Mouse (Mus musculus) Patski (cell line): ENCODE results near the gene Ahnak. TPM values are rescaled to one million over a fixed set of nuclear protein-coding genes. Genes with fewer than 3 reads are reported as not detected.

Experiments
- ATAC-seq: fragments of 100-300 bp; one replicate; pipeline ENCODE4 v1.8.0; 2021
- CTCF ChIA-PET: fragments of 350-600 bp; sonication (Branson Sonifier 250); formaldehyde crosslinking; loops from one replicate; lab custom pipeline; 2022; ENCODE audit warnings: inconsistent platforms; lab: Charles Lee
- POLR2A ChIA-PET: fragments of 350-600 bp; sonication (Branson Sonifier 250); formaldehyde crosslinking; loops from one replicate; lab custom pipeline; 2022; ENCODE audit warnings: antibody characterized with exemption, inconsistent platforms; lab: Charles Lee
- DNase-seq: peaks from one replicate; pipeline ENCODE4 v3.0.0-alpha.2; 2011; ENCODE audit warnings: low read depth, low spot score
- H3K27me3 ChIP-seq: fragments of 371-371 bp; one replicate; pipeline ENCODE4 v1.5.1; 2021
- CTCF ChIP-seq: fragments of 100-300 bp; IDR thresholded peaks from one replicate; pipeline ENCODE4 v1.5.1; 2021
- in situ Hi-C: fragments of 300-500 bp; cut with MboI; formaldehyde crosslinking; loops from 3 replicates; pipeline ENCODE4 v1.11.1; 2018; ENCODE audit warnings: low pct_unique_long_range_greater_than_20kb, mixed read lengths
- polyA plus RNA-seq: library from polyadenylated mRNA; unstranded; gene quantifications from one replicate; pipeline ENCODE4 v1.2.3, GENCODE M21; 2021

The Ahnak gene
- polyA plus RNA-seq, 1 experiment from 2014 or later = 57.7 TPM

DNA sequence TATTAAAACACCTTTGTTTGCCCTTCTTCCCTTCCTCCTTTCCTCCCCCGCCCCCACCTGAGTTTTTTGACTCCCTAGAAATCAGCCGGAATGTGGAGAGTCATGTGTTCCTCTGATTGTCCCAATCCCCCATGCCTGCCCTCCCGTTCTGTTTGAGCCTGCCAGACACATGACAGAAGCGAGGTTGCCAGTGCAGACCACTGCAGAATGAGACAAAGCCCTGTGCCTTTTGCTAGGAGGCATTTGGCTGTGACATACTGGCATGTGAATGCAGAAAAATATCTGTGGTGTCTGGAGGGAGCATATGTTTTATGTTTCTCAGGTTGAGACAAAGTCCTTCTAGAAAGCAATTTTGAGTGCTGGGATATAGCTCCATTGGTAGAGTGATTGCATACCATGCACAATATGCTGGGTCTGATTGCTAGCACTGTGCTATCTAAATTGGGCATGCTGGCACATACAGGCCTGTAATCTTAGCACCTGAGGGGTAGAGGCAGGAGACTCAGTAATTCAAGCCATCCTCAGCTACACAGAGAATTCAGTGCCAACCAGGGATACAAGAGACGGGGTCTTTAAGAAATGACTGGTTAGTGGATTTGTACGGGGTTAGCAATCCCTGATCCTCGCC is 43.5 kb downstream of the Ahnak start:
- ATAC-seq (no peak), DNase-seq (no peak)
- no peak for TF ChIP-seq CTCF
- ChIA-PET CTCF (interaction anchor here (1.0 to 1.1 kb wide), 2 partner anchors 7 to 15 kb away, joined by 3 read pairs; no protein-coding TSS in a partner anchor), POLR2A (interaction anchor here (0.6 kb wide), 1 partner anchor 10 kb away, joined by 3 read pairs; no protein-coding TSS in a partner anchor)
- H3K27me3 ChIP-seq = no peaks in the 10 kb centered on the region
- in situ Hi-C loops = no loop called here

DNA sequence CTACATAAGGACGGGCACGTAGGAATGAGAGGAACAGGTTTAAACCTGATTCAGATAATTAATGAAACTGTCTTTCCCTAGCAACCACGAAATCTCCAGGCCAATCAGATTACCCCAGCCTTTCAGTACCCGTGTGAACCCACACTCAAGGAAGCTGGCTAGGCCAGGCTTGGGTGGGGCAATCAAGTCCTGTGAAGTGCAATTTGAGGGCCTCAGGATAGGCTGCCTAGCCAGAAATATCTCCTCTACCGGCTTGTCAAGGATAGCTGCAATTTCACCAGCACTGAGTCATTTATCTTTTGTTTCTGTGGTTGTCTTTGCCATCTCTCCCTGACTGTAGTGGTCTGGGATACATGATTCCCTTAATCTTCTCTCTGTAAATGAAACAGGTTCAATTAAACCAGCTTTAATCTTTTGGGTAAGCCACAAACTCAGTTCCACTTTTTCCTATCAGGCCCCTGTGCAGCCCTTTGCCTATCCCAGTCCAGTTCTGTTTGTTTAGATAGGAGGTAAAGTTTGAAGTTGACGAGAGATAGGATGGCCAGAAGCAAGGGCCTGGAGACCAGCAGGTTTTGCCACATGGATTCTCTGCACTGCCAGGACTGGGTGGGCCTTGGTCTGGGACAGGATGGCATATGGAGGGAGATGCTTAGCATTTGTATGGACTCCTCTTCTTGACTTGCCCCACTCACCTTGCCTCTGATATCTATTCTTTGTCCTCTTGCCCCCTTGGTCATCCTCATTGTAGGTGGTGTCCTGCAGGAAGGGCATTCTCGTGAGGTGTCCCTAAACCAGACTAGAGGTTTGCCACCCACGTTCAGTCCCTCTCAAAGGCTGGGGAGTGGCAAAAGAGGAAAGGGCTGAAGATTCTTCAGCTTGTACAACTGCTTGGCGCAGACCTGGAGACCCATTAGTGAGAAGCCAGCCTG is 44.6 kb downstream of the Ahnak start:
- ATAC-seq (peak; percentile 55), DNase-seq (no peak)
- no peak for TF ChIP-seq CTCF
- H3K27me3 ChIP-seq = no peaks in the 10 kb centered on the region
- in situ Hi-C loops = no loop called here
- POLR2A ChIA-PET = interaction anchor here (0.7 kb wide), 1 partner anchor 27 kb away, joined by 3 read pairs; no protein-coding TSS in a partner anchor
- CTCF ChIA-PET = interaction anchor here (1.0 to 1.9 kb wide), 3 partner anchors 20 to 49 kb away, joined by 3 to 12 read pairs (median 3); no protein-coding TSS in a partner anchor

DNA sequence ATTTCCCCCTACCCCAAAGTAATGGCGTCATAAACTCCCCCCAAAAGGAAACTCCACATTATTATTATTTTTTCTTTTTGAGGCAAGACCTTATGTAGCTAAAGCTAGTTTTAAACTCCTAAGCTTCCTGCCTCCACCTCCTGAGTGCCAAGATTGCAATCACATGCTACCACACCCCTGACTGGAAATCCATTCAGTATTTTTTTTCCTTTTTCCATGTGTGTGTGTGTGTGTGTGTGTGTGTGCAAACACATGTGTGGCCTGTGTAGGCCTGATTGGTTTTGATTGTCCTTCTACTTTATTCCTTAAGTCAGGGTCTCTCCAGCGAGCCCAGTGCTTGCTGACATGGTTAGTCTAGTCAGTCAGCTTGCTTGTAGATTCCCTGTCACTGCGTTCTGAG is 45.4 kb downstream of the Ahnak start:
- no peaks in the 10 kb centered on the region for H3K27me3 ChIP-seq
- no peak for DNase-seq
- in situ Hi-C loops = no loop called here
- no peak for TF ChIP-seq CTCF
- ChIA-PET CTCF (interaction anchor here (0.7 to 1.9 kb wide), 6 partner anchors 12 to 48 kb away, joined by 3 to 12 read pairs (median 3); no protein-coding TSS in a partner anchor), POLR2A (no interaction called here)
- no peak for ATAC-seq

DNA sequence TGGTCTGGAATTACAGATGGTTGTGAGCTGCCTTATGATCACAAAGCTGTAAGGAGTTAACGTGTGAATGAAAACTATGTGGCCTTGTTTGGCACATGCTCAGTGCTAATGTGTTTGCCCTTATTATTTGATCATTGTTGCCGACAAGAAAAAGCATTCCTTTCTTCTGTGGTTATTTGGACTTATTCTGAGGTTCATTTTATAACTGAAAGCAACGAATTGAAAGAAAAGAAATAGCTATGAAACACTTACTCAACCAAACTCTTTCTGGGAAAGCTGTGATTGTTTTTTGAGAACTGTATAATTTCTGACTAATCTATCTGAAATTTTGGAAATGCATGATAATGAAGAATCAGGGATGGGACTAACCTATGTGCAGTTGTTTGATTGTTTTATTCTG is 46.0 kb downstream of the Ahnak start:
- H3K27me3 ChIP-seq = no peaks in the 10 kb centered on the region
- no peak for DNase-seq
- CTCF ChIA-PET = interaction anchor here (0.6 to 1.9 kb wide), 6 partner anchors 12 to 317 kb away, joined by 3 to 12 read pairs (median 3); no protein-coding TSS in a partner anchor
- TF ChIP-seq CTCF = no peak
- no peak for ATAC-seq
- in situ Hi-C loops = no loop called here
- POLR2A ChIA-PET = no interaction called here

DNA sequence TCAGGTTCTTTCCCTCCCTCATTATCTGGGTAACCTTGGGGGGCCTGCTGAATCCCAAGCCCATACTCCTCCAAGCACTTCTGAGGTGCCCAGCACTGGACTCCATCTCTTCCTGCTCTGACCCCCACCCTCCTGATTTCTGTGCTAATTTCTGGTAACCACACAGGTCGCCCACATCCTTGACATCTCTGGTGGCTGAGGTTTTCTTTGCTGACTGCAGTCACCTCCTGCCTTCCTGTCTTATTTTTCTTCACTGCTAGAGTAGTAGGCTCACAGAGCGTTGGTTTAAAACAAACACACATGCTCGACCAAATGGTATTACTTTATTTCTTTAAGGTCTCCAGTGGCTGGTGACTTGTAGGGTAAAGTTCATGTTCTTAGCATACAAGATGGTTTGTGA is 49.1 kb downstream of the Ahnak start:
- POLR2A ChIA-PET = no interaction called here
- CTCF ChIA-PET = interaction anchor here (0.6 kb wide), 1 partner anchor 14 kb away, joined by 3 read pairs; no protein-coding TSS in a partner anchor

DNA sequence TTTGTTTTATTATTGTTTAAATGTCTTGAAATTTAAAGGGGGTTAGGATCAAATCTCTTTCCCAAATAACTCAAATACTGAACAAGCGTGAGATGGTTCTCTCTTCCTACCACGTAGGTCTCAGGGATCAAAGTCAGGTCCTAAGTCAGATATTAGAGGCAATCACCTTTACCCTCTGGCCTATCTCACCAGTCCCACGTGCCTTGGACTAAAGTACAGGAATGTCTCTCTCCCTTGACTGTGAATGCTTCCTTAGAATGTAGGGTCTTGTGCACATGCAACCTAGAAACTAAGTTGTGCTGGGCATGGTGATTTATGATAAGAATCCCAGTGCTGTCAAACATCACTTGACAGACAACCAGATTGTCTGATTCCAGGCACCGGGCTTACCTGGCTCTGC is 50.2 kb downstream of the Ahnak start:
- POLR2A ChIA-PET = no interaction called here
- DNase-seq = no peak
- CTCF ChIA-PET = no interaction called here
- no peaks in the 10 kb centered on the region for H3K27me3 ChIP-seq
- no peak for ATAC-seq
- in situ Hi-C loops = no loop called here
- no peak for TF ChIP-seq CTCF

More for the DNA sequence above, 49.1 kb downstream of the Ahnak start:
- DNase-seq = no peak
- in situ Hi-C loops = no loop called here
- H3K27me3 ChIP-seq = no peaks in the 10 kb centered on the region
- TF ChIP-seq CTCF = no peak
- no peak for ATAC-seq

DNA sequence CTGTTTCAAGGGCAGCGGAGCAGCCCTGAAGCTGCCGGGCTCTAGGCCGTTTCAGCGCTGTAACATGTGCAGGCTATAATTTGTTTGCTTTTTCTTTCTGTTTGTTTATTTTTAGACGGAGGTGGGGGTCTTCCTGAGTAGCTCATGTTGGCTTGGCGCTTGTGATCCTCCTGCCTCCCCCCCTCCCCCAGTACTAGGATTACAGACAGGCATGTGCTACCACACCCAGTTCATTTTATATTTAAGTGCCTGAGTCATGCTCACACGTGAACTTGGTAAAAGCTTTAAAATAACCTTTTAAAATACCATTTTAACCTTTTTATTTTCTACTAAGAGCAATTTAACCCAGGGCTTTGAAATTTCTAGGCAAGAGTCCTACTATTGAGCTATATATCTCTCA is 50.8 kb downstream of the Ahnak start:
- ATAC-seq (no peak), DNase-seq (no peak)
- POLR2A ChIA-PET = interaction anchor here (0.7 kb wide), 3 partner anchors 13 to 62 kb away, joined by 3 read pairs; no protein-coding TSS in a partner anchor
- no peaks in the 10 kb centered on the region for H3K27me3 ChIP-seq
- CTCF ChIA-PET = interaction anchor here (0.7 to 1.3 kb wide), 4 partner anchors 8 to 73 kb away, joined by 3 to 4 read pairs (median 3); no protein-coding TSS in a partner anchor
- no peak for TF ChIP-seq CTCF
- in situ Hi-C loops = no loop called here

DNA sequence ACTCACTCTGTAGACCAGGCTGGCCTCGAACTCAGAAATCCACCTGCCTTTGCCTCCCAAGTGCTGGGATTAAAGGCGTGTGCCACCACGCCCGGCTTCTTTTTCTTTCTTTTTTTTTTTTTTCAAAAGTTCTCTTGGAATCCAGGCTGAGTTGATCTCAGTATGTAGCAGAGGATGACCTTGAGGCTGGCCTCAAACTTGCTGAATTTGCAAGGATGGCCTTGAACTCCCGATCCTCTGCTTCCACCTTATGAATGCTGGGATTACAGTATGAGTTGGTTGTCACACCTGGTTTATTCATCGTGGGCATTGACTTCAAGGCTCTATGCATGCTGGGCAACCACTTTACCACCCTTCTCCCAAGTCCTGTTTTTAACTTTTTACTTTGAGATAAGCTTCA is 51.6 kb downstream of the Ahnak start:
- TF ChIP-seq CTCF = no peak
- ChIA-PET CTCF (interaction anchor here (1.0 to 2.0 kb wide), 3 partner anchors 8 to 12 kb away, joined by 3 to 5 read pairs (median 3); no protein-coding TSS in a partner anchor), POLR2A (interaction anchor here (0.7 to 1.1 kb wide), 2 partner anchors 36 to 63 kb away, joined by 3 to 4 read pairs; no protein-coding TSS in a partner anchor)
- in situ Hi-C loops = no loop called here
- ATAC-seq = no peak
- DNase-seq = no peak
- no peaks in the 10 kb centered on the region for H3K27me3 ChIP-seq

DNA sequence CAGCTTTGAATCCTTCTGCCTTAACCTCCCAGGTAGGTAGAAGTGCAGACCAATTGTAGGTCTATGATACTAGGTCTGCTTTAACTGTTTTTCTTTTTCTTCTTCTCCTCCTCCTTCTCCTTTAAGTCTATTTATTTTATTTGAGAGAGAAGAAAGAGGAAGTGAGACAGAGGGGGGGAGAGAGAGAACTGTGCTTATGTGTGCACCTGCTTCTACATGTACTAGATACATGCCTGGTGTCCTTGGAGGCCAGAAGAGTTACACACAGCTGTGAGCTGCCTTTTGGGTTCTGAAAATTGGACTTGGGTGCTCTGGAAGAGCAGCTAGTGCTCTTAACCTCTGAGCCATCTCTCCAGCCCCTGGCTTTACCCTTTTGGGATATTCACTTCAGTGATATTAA is 52.0 kb downstream of the Ahnak start:
- H3K27me3 ChIP-seq = no peaks in the 10 kb centered on the region
- DNase-seq (no peak), ATAC-seq (no peak)
- POLR2A ChIA-PET = interaction anchor here (0.6 to 1.1 kb wide), 2 partner anchors 37 to 62 kb away, joined by 4 to 5 read pairs; no protein-coding TSS in a partner anchor
- no peak for TF ChIP-seq CTCF
- CTCF ChIA-PET = interaction anchor here (1.3 to 2.0 kb wide), 2 partner anchors 10 to 11 kb away, joined by 3 to 5 read pairs; no protein-coding TSS in a partner anchor
- in situ Hi-C loops = no loop called here

DNA sequence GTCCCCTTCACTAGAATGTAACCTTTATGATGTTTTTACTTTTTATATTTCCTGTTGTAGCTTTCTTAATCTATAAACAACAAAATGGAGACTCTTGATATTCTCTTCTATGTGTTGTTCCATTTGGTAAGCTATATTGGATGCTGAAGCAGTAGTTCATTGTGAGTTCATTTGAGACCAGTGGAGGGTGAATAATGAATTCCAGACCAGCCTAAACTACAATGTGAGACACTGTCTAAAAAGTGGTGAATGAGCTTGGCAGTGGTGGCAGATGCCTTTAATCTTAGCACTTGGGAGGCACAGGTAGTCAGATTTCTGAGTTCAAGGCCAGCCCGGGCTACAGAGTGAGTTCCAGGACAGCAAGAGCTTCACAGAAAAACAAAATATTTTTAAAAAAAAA is 54.0 kb downstream of the Ahnak start:
- DNase-seq (no peak), ATAC-seq (no peak)
- POLR2A ChIA-PET = no interaction called here
- in situ Hi-C loops = no loop called here
- CTCF ChIA-PET = interaction anchor here (0.9 to 1.3 kb wide), 2 partner anchors 12 to 20 kb away, joined by 3 read pairs; no protein-coding TSS in a partner anchor
- H3K27me3 ChIP-seq = no peaks in the 10 kb centered on the region
- no peak for TF ChIP-seq CTCF
